Mouse (Mus musculus) layer of hippocampus, postnatal 25 days (tissue): Measurements from ENCODE around the gene Mrps18a. TPM values are rescaled to one million over a fixed set of nuclear protein-coding genes. Genes with fewer than 3 reads are reported as not detected.
A peak's percentile ranks its signal among the peaks of the same experiment; 100 is the strongest.

Source experiments
- DNase-seq, 2 experiments: peaks; one replicate each; pipeline ENCODE4 v3.0.0; 2022; ENCODE audit warnings: mixed read lengths in 2 of 2, low spot score in 1 of 2; ENCODE audit errors: extremely low spot score in 1 of 2
- total RNA-seq, 2 experiments: library from RNA; stranded (reverse); gene quantifications; 2 replicates each; pipeline ENCODE4 v1.2.3; 2021

The Mrps18a gene
- total RNA-seq, 2 experiments from 2014 or later, result 80.9 to 81.4 TPM

GRCm38 (mm10) chr17:46138563-46139236 lies 27.9 kb downstream of the Mrps18a start:
- no peak for DNase-seq

GRCm38 (mm10) chr17:46139872-46140271 lies 29.1 kb downstream of the Mrps18a start:
- no peak for DNase-seq

DNA sequence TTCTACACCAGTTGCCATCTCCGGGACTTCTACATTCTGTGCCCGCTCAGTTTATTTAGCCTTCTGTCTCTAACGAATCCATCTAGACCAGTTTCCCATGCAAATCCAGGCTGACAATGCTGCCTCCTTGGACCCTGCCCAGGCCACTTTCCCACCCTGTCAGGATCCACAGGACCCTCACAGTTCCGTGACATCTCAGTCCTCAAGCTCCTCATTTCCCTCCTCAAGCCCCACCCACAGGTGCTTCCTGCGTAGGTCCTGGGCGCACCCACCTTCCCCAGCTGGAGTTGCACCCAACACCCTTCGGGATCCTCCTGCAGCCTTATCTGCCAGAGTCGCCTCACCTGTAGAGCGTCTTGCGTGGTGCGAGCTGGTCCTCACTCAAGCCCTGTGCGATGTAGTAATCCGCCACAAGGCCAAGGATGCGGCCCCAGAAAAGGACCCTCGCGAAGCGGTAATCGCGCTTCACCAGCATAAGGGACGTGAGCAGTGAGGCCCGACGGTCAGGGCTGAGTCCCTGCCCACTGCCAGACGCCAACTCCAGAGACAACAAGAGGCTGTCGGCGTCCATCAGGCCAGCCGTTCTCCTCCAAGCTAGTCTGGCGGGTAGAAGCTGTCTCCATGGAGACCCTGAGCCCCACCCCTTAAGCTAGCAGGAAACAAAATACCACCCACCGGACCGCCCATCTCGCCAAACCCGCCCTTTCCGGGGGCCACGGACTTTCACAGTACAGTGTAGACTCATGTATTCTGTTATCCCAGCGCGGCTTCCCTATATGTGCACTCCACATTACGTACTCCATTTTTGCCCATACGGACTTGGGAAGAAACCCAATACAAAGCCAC lies 33.0 kb downstream of the Mrps18a start, which contains the start of gene Rsph9:
Gene Rsph9, minus strand, starts transcription at position 639 of the 846 bp plus-strand sequence.
- DNase-seq, result peak; percentile 62 to 71

- peak; percentile 62 to 66 for DNase-seq
Measured at GRCm38 (mm10) chr17:46152847-46153782, 42.3 kb downstream of the Mrps18a start, which contains the start of gene Mad2l1bp. Mad2l1bp (minus strand) TSS chr17:46153553.

DNA sequence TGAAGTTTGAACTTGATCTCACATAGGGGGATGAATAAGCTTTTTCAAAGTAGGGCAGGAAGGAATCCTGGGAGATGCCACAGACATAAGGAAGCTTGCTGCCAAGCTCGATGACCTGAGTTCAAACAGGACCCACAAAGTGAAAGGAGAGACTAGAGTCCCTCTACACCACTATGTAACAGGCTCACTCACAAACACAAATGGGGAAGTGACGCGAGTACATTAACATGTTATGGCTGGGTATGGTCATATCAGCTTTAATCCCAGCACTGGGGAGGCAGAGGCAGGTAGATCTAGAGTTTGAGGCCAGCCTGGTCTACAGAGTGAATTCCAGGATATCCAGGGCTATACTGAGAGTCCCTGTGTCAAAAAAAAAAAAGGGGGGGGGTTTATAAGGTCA lies 43.5 kb downstream of the Mrps18a start:
- DNase-seq, result no peak

GRCm38 (mm10) chr17:46156680-46157079 lies 45.9 kb downstream of the Mrps18a start:
- DNase-seq, result no peak

- DNase-seq, result no peak
Measured at GRCm38 (mm10) chr17:46157131-46157530, 46.3 kb downstream of the Mrps18a start.

DNA sequence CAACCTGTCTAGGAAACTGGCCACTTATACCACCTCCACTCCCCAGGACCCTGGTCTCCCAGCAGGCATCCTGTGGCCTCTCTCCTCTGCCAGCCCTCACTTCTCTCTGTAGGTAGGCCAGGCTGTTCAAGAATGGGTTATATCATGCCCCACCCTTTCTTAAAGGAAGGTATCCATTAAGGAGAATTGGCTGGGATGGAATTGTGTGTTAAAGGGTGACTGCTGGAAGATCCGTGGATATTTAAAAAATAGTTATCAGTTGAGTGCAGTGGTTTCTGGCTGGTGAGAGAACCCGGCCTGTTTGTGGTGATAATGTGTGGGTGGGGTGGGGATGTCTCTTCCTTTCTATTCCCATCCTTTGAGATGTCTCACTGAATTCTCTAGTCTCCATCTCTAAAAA lies 48.5 kb downstream of the Mrps18a start:
- no peak for DNase-seq

GRCm38 (mm10) chr17:46160090-46160662 lies 49.4 kb downstream of the Mrps18a start:
- peak; percentile 72 to 81 for DNase-seq

DNA sequence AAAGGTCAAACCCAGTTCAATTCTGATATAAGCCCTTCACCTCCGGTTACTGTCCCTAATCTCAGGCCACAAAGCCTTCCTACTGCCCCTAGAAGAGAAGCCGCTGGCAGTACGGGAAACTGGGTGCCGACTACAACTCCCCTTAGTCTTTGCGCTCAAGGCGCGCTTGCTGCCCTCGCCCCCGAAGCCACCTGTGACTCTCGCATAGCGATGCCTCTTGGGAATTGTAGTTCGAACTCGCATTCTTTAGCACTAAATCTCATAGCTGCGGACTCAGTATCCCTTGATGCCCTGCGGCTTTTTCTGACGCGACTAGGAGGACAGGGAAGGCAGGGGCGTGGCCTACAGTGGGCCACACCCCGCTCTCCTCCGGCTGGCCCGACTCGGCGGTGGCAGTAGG lies 49.9 kb downstream of the Mrps18a start, which contains the start of gene Gtpbp2:
Gene Gtpbp2, plus strand, starts transcription at position 347 of the 400 bp plus-strand sequence.
- peak; percentile 74 to 83 for DNase-seq

DNA sequence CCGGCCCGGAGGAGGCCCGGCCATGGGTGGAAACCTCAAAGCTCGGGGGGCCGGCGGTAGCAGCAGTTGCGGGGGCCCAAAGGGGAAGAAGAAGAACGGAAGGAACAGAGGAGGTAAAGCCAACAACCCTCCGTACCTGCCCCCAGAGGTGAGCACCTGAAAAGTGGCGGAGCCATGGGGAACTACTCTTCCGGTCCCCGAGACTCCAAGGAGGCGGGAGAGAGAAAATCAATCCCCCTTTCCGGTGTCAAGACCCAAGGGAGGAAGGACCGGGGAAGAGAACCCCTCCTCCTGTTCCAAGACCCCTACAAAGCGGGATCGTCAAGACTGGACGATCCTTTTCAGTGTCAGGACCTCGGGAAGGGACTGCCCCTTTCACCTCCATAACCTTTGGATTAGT lies 50.4 kb downstream of the Mrps18a start:
- DNase-seq, result no peak

GRCm38 (mm10) chr17:46161710-46162109 lies 50.9 kb downstream of the Mrps18a start:
- DNase-seq, result no peak

DNA sequence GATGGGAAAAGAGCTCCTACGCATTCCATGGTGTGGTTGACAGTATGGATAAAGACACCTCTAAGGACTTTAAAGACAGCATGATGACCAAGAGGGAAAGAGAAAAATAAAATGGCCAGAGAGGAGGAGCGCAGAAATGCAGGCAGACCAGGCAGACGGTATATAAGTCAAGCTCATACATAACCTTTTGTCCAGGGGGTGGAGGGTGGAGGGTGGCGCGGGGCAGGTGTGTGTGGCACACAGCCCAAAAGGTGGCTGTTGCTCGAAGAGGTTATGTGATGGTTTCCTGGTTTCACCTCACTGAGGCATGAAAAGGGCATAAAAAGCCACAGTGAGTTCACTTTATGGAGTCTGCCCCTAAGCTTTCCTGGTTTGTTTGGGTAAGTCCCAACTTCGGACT lies 51.8 kb downstream of the Mrps18a start:
- DNase-seq, result no peak

DNA sequence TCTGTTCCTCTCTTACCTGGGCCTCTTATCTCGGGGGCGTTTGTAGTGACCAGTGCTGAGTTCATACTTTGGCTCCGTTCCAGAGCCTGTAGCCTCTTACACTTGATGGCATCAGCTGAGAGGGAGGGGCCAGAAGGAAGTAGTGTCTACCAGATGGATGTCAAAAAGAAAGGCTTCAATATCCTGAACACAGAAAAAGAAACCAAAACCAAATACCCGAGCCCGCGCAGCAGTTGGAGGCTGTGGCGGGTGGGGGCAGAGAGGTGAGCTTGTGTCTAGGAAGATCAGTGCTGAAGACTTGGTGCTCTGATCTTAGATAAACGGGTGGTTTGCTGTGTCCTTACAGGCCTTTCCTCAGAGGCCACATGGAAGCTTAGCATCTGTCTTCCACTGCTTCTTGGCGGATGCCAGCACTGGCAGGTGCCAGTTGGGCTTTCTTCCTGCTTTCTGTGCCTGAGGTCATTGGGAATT lies 52.2 kb downstream of the Mrps18a start:
- DNase-seq, result no peak

DNA sequence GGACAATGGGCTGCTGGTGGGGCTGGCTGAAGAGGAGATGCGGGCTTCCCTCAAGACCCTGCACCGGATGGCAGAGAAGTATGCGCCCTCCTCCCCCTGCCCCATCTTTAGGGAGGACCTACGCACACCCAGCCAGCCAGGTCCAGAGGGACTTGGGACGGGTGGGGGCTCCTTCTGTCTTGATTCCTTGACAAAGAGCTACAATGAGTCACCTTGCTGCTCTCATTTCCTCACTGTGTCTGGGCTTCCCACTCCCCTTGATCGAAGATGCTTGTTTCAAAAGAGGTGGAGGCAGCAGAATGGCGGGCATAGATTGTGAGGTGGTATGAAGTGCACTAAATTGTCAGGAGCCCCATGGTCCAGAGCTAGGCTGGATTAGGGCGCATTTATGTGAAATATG lies 53.5 kb downstream of the Mrps18a start:
- DNase-seq, result no peak

GRCm38 (mm10) chr17:46164791-46165190 lies 54.0 kb downstream of the Mrps18a start:
- DNase-seq, result no peak

DNA sequence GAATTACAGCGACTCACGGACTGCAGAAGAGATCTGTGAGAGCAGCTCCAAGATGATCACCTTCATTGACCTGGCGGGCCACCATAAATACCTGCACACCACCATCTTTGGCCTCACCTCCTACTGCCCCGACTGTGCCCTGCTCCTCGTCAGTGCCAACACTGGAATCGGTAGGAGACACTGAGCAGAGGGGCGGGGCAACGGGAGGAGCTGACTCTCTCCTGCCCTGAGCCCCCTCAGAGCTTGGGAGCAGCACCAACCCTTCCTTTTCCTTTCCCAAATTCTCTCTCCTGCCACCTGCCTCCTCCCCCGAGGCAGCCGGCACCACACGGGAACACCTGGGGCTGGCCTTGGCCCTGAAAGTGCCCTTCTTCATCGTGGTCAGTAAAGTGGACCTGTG lies 54.7 kb downstream of the Mrps18a start:
- no peak for DNase-seq

- DNase-seq, result no peak
Measured at GRCm38 (mm10) chr17:46166270-46166669, 55.5 kb downstream of the Mrps18a start.

- no peak for DNase-seq
Measured at GRCm38 (mm10) chr17:46167014-46167413, 56.2 kb downstream of the Mrps18a start.

GRCm38 (mm10) chr17:46168318-46168717 lies 57.5 kb downstream of the Mrps18a start:
- no peak for DNase-seq
